8 mouse cellular contexts compared by ENCODE assay signal in genomic region chr1:151564377-151564776, GRCm38 (mm10). TPM values are rescaled to one million over a fixed set of nuclear protein-coding genes. Genes with fewer than 3 reads are reported as not detected.
DNase-seq lines count a peak whose midpoint lies in the region; ATAC-seq and TF ChIP-seq lines count a peak whose summit lies in the region.

No protein-coding gene starts in this region.

- no peak for TF ChIP-seq EP300 in lung, postnatal 0 days (IDR thresholded peaks at IDR 0.05)

- TF ChIP-seq POLR2A in thymus, adult 2 months (IDR thresholded peaks at IDR 0.05; ENCODE audit: control insufficient read depth, extremely low read depth, insufficient read depth, low read length, poor library complexity): no peak

- 11% methylated on average over 12 of the region's 12 CpGs for WGBS in forebrain, embryonic 15.5 days
- 21% methylated on average over 12 of the region's 12 CpGs for WGBS in hindbrain, embryonic 11.5 days
- 13% methylated on average over 12 of the region's 12 CpGs for WGBS in lung, postnatal 0 days
- WGBS in thymus, adult 2 months: 15% methylated on average over 12 of the region's 12 CpGs

- H3K4me3 ChIP-seq in ES-E14 (ENCODE audit: insufficient read depth in 1 of 2, low read depth in 1 of 2, low read length in 2 of 2, poor library complexity in 1 of 2, severe bottlenecking in 1 of 2): no peak overlapping the region
- no peak overlapping the region for H3K4me3 ChIP-seq in forebrain, embryonic 15.5 days
- no peak overlapping the region for H3K4me3 ChIP-seq in hindbrain, embryonic 11.5 days (ENCODE audit: low read depth, low read length)
- H3K4me3 ChIP-seq in lung, postnatal 0 days (ENCODE audit: low read depth, low read length): no peak overlapping the region
- no peak overlapping the region for H3K4me3 ChIP-seq in thymus, adult 2 months (ENCODE audit: control insufficient read depth, insufficient read depth, low read length)

- TF ChIP-seq CTCF in lung, postnatal 0 days (IDR thresholded peaks at IDR 0.05): peak; percentile 98
- TF ChIP-seq CTCF in thymus, adult 2 months (IDR thresholded peaks at IDR 0.05; ENCODE audit: borderline replicate concordance, control insufficient read depth, extremely low read depth, insufficient read depth, low read length, poor library complexity): peak; percentile 85; the same call in 1 of the 2 replicates

- H3K27me3 ChIP-seq in forebrain, embryonic 15.5 days: no peaks in the 10 kb centered on the region
- H3K27me3 ChIP-seq in hindbrain, embryonic 11.5 days (ENCODE audit: control insufficient read depth, insufficient read depth, low read length): no peaks in the 10 kb centered on the region
- no peaks in the 10 kb centered on the region for H3K27me3 ChIP-seq in lung, postnatal 0 days (replicated peaks; ENCODE audit: insufficient read depth, low read length)
- no peaks in the 10 kb centered on the region for H3K27me3 ChIP-seq in thymus, adult 2 months (ENCODE audit: control insufficient read depth, insufficient read depth, low read length)

- no peak for DNase-seq in ES-E14 (ENCODE audit: low read depth, low spot score)
- DNase-seq in cerebellum, adult 11 months: peak; percentile 38
- DNase-seq in hindbrain, embryonic 11.5 days (ENCODE audit: low spot score): peak; percentile 79
- peak; percentile 45 for DNase-seq in layer of hippocampus, adult 9-10 months (ENCODE audit: low spot score)
- peak; percentile 87 for DNase-seq in lung, postnatal 0 days (ENCODE audit: low spot score)
- peak; percentile 55 for DNase-seq in ovary, postnatal 10 days (ENCODE audit: low spot score)
- DNase-seq in thymus, adult 2 months: peak; percentile 67

- H3K9me3 ChIP-seq in ES-E14 (ENCODE audit: control insufficient read depth, insufficient read depth, low read depth, low read length): no peaks in the 10 kb centered on the region
- no peaks in the 10 kb centered on the region for H3K9me3 ChIP-seq in forebrain, embryonic 15.5 days
- H3K9me3 ChIP-seq in hindbrain, embryonic 11.5 days (ENCODE audit: control insufficient read depth, low read length): no peaks in the 10 kb centered on the region
- H3K9me3 ChIP-seq in lung, postnatal 0 days (ENCODE audit: low read length): no peaks in the 10 kb centered on the region

- peak; percentile 81 for ATAC-seq in forebrain, embryonic 15.5 days (replicated peaks)
- ATAC-seq in hindbrain, embryonic 11.5 days (ENCODE audit: low FRiP score): peak; percentile 68; the same call in 1 of the 2 replicates
- ATAC-seq in lung, postnatal 0 days: peak; percentile 81

- H3K9ac ChIP-seq in ES-E14 (ENCODE audit: insufficient read depth, low read depth, low read length, poor library complexity, severe bottlenecking): no peak overlapping the region
- no peak overlapping the region for H3K9ac ChIP-seq in forebrain, embryonic 15.5 days (replicated peaks)
- H3K9ac ChIP-seq in hindbrain, embryonic 11.5 days (ENCODE audit: low read depth, low read length): no peak overlapping the region
- H3K9ac ChIP-seq in lung, postnatal 0 days (replicated peaks; ENCODE audit: low read depth): no peak overlapping the region

- no peak overlapping the region for H3K4me2 ChIP-seq in forebrain, embryonic 15.5 days (replicated peaks)
- no peak overlapping the region for H3K4me2 ChIP-seq in hindbrain, embryonic 11.5 days (replicated peaks; ENCODE audit: low read depth, low read length)
- no peak overlapping the region for H3K4me2 ChIP-seq in lung, postnatal 0 days (replicated peaks; ENCODE audit: low read depth, low read length)

- in situ Hi-C loops in ES-E14 (cut with MboI; ENCODE audit: low sequenced_read_pairs in 2 of 2, unreplicated experiment in 2 of 2): no loop called here

- H3K27ac ChIP-seq in ES-E14 (ENCODE audit: insufficient read depth, low read depth, low read length, poor library complexity, severe bottlenecking): no peak overlapping the region
- no peak overlapping the region for H3K27ac ChIP-seq in forebrain, embryonic 15.5 days (replicated peaks)
- no peak overlapping the region for H3K27ac ChIP-seq in hindbrain, embryonic 11.5 days (ENCODE audit: low read depth, low read length)
- no peak overlapping the region for H3K27ac ChIP-seq in lung, postnatal 0 days (ENCODE audit: low read length)
- H3K27ac ChIP-seq in thymus, adult 2 months (ENCODE audit: control insufficient read depth, insufficient read depth, low read length): no peak overlapping the region

- H3K4me1 ChIP-seq in ES-E14 (ENCODE audit: control insufficient read depth in 2 of 2, insufficient read depth in 2 of 2, low read length in 2 of 2, poor library complexity in 1 of 2): 0 out of 4 replicates have a peak, but pooled peaks cover 0 to 2% of the 10 kb centered on the region in 2 experiments
- 0 out of 2 replicates have a peak, but pooled peaks cover 8% of the 10 kb centered on the region for H3K4me1 ChIP-seq in forebrain, embryonic 15.5 days
- H3K4me1 ChIP-seq in hindbrain, embryonic 11.5 days (replicated peaks; ENCODE audit: control insufficient read depth, insufficient read depth, low read length): no peaks in the 10 kb centered on the region
- no peaks in the 10 kb centered on the region for H3K4me1 ChIP-seq in lung, postnatal 0 days (ENCODE audit: insufficient read depth, low read depth, low read length)
- H3K4me1 ChIP-seq in thymus, adult 2 months (replicated peaks; ENCODE audit: control insufficient read depth, insufficient read depth, low read length): no peaks in the 10 kb centered on the region

- H3K36me3 ChIP-seq in ES-E14 (ENCODE audit: control insufficient read depth, insufficient read depth, low read length, poor library complexity, severe bottlenecking): no peaks in the 10 kb centered on the region
- no peaks in the 10 kb centered on the region for H3K36me3 ChIP-seq in forebrain, embryonic 15.5 days
- H3K36me3 ChIP-seq in hindbrain, embryonic 11.5 days (ENCODE audit: control insufficient read depth, insufficient read depth, low read length): no peaks in the 10 kb centered on the region
- no peaks in the 10 kb centered on the region for H3K36me3 ChIP-seq in lung, postnatal 0 days (ENCODE audit: insufficient read depth, low read length)
- no peaks in the 10 kb centered on the region for H3K36me3 ChIP-seq in thymus, adult 2 months (ENCODE audit: control insufficient read depth, insufficient read depth, low read length)

TF ChIP-seq in ES-E14, 5 proteins besides CTCF, POLR2A, EP300 and RAD21:
- TF ChIP-seq HCFC1 (IDR thresholded peaks at IDR 0.05; ENCODE audit: borderline replicate concordance, insufficient read depth, low read length) (no peak), CHD2 (IDR thresholded peaks at IDR 0.05; ENCODE audit: low read depth, low read length) (no peak), ZC3H11A (IDR thresholded peaks at IDR 0.05; ENCODE audit: borderline replicate concordance, low read depth, low read length) (peak; percentile 61; the same call in 1 of the 2 replicates)
TF ChIP-seq in ES-E14: peak in this region for 1.

RNA-seq across cellular contexts. Expression of gene Fam129a, which starts 6.6 kb away (rescaled TPM):
- total RNA-seq in ES-E14 (2012; rRNA removed): 7.5 and 12.1 TPM in 2 replicates
- 0.41 and 2.2 TPM in 2 replicates for polyA plus RNA-seq in forebrain, embryonic 15.5 days (2015; fragmentation: Nextera tagmentation; extraction: Ambion mirVana)
- polyA plus RNA-seq in hindbrain, embryonic 11.5 days (2014; fragmentation: Nextera tagmentation; extraction: Ambion mirVana): 0.60 and 0.93 TPM in 2 replicates
- 12.9 and 13.1 TPM in 2 replicates for polyA plus RNA-seq in lung, postnatal 0 days (2015; fragmentation: Nextera tagmentation; extraction: Ambion mirVana)
- 6.4 and 7.7 TPM in 2 replicates for polyA plus RNA-seq in thymus, adult 2 months (2012; rRNA removed)
